Mouse (Mus musculus): ENCODE results near the gene Dpp8.
"Not testable (repeated sequence)": the region's sequence is repeated elsewhere in the genome, so short reads cannot be mapped to it uniquely, and the experiment has no call there.

GRCm38 (mm10) chr9:65031355-65031754 lies 859 bp upstream of the Dpp8 start:
- TF ChIP-seq ZNF384 (IDR thresholded peaks at IDR 0.05; ENCODE audit: low read depth, low read length) (peak; percentile 72), RAD21 (IDR thresholded peaks at IDR 0.05; ENCODE audit: low read depth, low read length) (peak; percentile 28), CTCF (IDR thresholded peaks at IDR 0.05 in 2 of 3, conservative IDR thresholded peaks at IDR 0.05 in 1 of 3; ENCODE audit: control insufficient read depth in 1 of 3, insufficient read depth in 1 of 3, low read depth in 2 of 3, low read length in 3 of 3, poor library complexity in 1 of 3, severe bottlenecking in 1 of 3) (peak; percentile 17 to 56 (median 21); a peak in 3 of 6 replicates)
- not testable (repeated sequence) for TF ChIP-seq E2F4 (IDR thresholded peaks at IDR 0.05; ENCODE audit: borderline replicate concordance, low read depth, low read length); EP300 (IDR thresholded peaks at IDR 0.05; ENCODE audit: low read depth in 1 of 2, low read length in 2 of 2); RCOR1 (IDR thresholded peaks at IDR 0.05; ENCODE audit: low read depth, low read length)

Measured in MEL (cell line).